Mouse (Mus musculus): ENCODE results near the gene Btla.

Gene Btla

DNA sequence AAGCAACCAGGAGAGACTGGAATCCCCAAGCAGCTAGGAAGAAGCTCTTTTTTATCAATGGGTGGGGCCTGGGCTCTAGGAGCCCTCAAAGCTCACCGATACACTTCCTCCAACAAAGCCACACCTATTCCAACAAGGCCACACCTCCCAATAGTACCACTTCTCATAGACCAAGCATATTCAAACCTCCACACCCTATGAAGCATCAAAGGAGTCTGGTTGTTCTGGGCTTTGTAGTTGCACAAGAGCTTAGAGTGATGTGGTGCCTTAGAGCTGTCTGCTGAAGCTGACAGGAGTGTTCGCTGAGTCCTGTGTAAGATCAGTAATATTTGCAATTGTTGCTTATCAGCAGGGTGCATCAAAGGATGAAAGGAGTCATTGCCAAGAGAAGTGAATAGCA is 37.2 kb downstream of the Btla start:
- no peak for DNase-seq

DNA sequence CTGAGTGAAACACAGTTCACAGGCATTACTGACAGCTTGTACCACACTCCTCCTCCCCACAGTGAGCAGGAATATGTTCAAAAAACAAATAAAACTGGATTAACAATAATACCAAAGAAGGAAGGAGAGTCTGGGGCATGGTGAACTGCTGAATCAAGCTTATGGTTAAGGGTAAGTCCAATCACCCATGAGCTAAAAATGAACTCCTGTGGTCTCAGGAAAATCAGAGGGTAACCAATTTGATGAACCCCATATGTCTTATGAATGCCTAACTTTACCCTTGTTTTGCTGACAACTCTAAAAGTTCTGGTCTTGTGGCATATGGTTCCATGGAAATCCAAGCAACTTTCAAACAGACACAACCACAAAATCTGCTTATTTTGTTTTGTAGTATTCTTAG is 37.9 kb downstream of the Btla start:
- no peak for DNase-seq

DNA sequence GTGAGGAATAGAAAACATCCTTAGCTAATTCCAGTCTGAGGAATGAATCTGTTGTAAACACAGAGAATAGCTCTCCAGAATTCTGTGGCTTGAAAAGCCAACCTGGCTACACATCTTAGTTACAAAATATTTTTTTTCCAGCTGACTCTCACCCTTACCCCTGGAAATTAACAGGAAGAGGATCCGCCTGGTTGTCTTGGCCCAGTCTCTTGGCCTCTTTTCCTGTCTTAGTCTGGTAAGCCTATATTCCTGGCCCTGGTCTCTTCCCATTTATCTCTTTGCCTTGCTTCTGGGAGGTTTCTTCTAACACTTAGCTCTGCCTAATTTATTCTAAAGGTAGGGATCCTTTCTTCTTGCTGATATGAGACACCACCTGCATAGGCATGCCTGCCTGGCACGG is 45.8 kb downstream of the Btla start:
- DNase-seq = no peak

DNA sequence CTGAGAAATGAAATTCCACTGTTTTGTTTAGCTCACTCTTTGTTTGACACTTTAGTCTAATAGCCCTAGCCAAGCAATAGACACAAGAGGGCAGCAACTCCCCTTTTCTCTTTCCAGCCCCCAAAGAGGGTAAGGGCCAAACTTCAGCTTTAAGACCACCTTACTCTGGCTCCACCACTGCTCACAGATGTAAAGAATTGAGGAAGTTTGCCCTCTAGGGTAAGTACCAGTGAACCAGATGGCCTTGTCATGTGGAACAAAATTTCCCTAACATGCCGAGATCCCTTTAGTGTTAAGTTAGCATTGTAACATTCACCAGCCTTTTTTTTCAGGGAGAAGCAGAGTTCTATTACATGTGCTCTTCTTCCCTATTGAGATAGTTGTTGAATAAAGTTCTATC is 59.0 kb downstream of the Btla start:
- DNase-seq = no peak

DNA sequence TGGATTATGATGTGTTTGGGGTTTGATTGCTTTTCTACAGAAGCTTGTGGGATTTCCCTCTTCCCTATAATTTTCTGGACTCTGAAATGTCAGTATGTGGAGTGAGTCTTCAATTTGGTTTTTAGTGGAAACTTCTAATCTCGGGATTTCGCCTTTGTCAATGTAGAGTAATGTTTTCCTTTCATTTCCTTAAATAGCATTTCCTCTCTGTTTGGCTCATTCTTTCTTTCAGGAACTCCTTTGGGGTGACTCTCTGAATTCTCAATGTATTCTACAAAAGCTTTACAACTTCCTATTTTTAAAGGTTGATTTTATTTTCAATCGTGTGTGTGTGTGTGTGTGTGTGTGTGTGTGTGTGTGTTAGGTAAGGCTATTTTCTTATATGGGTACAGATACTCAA is 73.7 kb downstream of the Btla start:
- DNase-seq = no peak

All from right cerebral cortex, adult 18-20 months (tissue).